Mouse (Mus musculus): ENCODE measurements around the gene Tollip. TPM values are rescaled to one million over a fixed set of nuclear protein-coding genes. Genes with fewer than 3 reads are reported as not detected.
"Not testable (repeated sequence)": the region's sequence is repeated elsewhere in the genome, so short reads cannot be mapped to it uniquely, and the experiment has no call there.

Gene Tollip
- total and polyA plus RNA-seq, 2 experiments from 2014 or later: 30.8 to 60.0 TPM

DNA sequence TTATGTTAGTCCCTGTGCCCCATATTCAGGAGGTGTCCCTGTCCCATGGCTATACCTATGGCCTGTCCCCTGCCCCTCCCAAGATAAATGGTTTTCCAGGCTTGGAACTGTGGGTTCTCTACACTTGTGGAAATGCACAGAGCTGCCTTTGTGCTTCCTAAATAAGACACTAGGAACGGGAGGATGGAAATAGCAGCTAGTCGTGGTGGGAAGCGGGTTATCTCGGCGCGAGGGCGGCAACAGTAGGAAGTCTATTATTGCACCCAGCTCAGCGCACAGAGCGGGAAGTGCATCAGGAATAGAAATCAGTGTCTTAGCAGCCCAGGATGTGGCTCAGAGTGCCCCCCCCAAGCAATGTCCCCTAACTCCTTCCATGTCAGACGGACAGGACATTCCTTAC lies 10.3 kb upstream of the Tollip start:
- no peak for DNase-seq (ENCODE audit: low spot score)
- no peaks in the 10 kb centered on the region for H3K27me3 ChIP-seq (ENCODE audit: control insufficient read depth, insufficient read depth, low read length)
- 24% methylated on average over 10 of the region's 10 CpGs for WGBS

DNA sequence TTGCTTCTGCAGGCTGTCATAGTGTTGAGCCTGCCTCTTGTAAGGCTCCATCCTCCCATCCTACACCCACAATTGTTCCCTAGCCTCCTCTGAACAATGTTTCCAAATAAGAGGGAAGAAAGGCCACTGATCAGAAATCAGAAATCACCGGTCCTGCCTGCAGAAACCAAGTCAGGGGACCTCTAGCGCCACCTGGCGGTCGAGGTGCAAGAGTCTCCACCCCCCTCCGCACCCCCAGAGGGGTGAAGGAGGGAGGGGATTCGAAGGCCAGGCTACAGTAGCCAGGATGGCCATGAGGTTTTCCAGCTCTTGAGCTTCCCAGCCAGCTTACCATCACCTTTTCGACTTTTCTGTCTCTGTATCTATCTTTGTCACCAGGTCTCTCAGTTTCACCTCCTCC lies 6.6 kb upstream of the Tollip start:
- WGBS: 7% methylated on average over 7 of the region's 7 CpGs
- no peaks in the 10 kb centered on the region for H3K27me3 ChIP-seq (ENCODE audit: control insufficient read depth, insufficient read depth, low read length)
- no peak overlapping the region for H3K4me3 ChIP-seq (ENCODE audit: low read depth, low read length)
- DNase-seq (ENCODE audit: low spot score) (peak; percentile 25), ATAC-seq (ENCODE audit: insufficient read depth, low read depth) (no peak)
- no peak overlapping the region for H3K27ac ChIP-seq (ENCODE audit: low read depth)
- no peaks in the 10 kb centered on the region for H3K36me3 ChIP-seq (replicated peaks; ENCODE audit: control insufficient read depth, insufficient read depth, low read length)
- H3K9me3 ChIP-seq (replicated peaks; ENCODE audit: control insufficient read depth, low read length): no peaks in the 10 kb centered on the region
- H3K9ac ChIP-seq (replicated peaks; ENCODE audit: low read depth, low read length): no peak overlapping the region
- H3K4me2 ChIP-seq (ENCODE audit: low read depth, low read length): no peak overlapping the region
- TF ChIP-seq EP300 (IDR thresholded peaks at IDR 0.05; ENCODE audit: low read depth) (no peak), CTCF (IDR thresholded peaks at IDR 0.05; ENCODE audit: low read depth) (peak; percentile 77)
- H3K4me1 ChIP-seq (ENCODE audit: control insufficient read depth, insufficient read depth): no peaks in the 10 kb centered on the region

More for the DNA sequence above, 10.3 kb upstream of the Tollip start:
- H3K9ac ChIP-seq (replicated peaks; ENCODE audit: low read depth, low read length): no peak overlapping the region
- H3K4me2 ChIP-seq (ENCODE audit: low read depth, low read length): no peak overlapping the region
- TF ChIP-seq EP300 (IDR thresholded peaks at IDR 0.05; ENCODE audit: low read depth): no peak
- TF ChIP-seq CTCF (IDR thresholded peaks at IDR 0.05; ENCODE audit: low read depth): no peak
- no peaks in the 10 kb centered on the region for H3K36me3 ChIP-seq (replicated peaks; ENCODE audit: control insufficient read depth, insufficient read depth, low read length)
- H3K9me3 ChIP-seq (replicated peaks; ENCODE audit: control insufficient read depth, low read length): no peaks in the 10 kb centered on the region
- no peaks in the 10 kb centered on the region for H3K4me1 ChIP-seq (ENCODE audit: control insufficient read depth, insufficient read depth)
- no peak overlapping the region for H3K27ac ChIP-seq (ENCODE audit: low read depth)
- H3K4me3 ChIP-seq (ENCODE audit: low read depth, low read length): no peak overlapping the region
- ATAC-seq (ENCODE audit: insufficient read depth, low read depth): no peak; the same call in 1 of the 2 replicates

DNA sequence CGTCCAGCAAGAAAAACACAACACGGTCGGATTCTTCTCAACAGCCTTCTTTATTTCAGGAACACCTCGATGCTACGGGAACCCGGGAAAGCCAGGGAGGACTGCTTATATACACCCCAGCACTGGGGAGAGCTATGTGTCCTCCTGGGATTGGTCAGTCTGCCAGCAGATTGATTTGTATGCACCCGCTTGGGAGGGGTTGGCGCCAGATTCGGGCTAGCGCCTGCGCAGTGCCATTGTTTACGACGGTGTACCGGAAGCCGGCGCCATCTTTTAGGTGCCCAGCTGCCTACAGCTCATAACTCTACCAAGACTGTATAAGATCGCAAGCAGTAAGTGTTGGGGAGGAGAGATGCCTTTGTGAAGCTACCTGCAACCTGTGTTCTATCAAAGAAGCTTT lies 5.8 kb upstream of the Tollip start:
- H3K9ac ChIP-seq (replicated peaks; ENCODE audit: low read depth, low read length); H3K4me2 ChIP-seq (ENCODE audit: low read depth, low read length); H3K9me3 ChIP-seq (replicated peaks; ENCODE audit: control insufficient read depth, low read length); ATAC-seq (ENCODE audit: insufficient read depth, low read depth); H3K36me3 ChIP-seq (replicated peaks; ENCODE audit: control insufficient read depth, insufficient read depth, low read length); H3K27me3 ChIP-seq (ENCODE audit: control insufficient read depth, insufficient read depth, low read length); H3K27ac ChIP-seq (ENCODE audit: low read depth); H3K4me3 ChIP-seq (ENCODE audit: low read depth, low read length); H3K4me1 ChIP-seq (ENCODE audit: control insufficient read depth, insufficient read depth); DNase-seq (ENCODE audit: low spot score): not testable (repeated sequence)
- 91% methylated on average over 17 of the region's 17 CpGs for WGBS

DNA sequence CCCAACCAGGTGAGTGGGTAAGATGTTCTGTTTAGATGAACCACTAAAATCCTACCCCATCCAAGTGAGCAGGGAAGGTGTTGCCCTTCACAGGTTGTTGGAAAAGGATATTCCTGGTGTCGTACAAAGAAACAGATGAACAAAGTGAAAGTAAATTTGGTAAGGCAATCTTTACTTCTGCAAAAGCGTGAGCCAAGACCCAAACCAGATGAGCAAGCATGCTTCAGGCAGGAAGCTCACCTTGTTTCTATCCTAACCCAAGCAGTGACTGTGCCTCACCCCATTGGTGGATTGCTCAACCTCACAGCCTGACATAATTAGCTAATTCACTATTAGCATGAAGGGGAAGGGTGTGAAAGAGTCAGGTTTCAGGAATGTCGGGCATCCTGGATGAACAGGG lies 7.0 kb downstream of the Tollip start:
- Histone ChIP-seq H3K36me3 (replicated peaks; ENCODE audit: control insufficient read depth, insufficient read depth, low read length) (no peaks in the 10 kb centered on the region), H3K4me1 (ENCODE audit: control insufficient read depth, insufficient read depth) (no peaks in the 10 kb centered on the region), H3K4me3 (ENCODE audit: low read depth, low read length) (no peak overlapping the region), H3K27me3 (ENCODE audit: control insufficient read depth, insufficient read depth, low read length) (peaks cover 29% of the 10 kb centered on the region), H3K27ac (ENCODE audit: low read depth) (no peak overlapping the region), H3K9me3 (replicated peaks; ENCODE audit: control insufficient read depth, low read length) (no peaks in the 10 kb centered on the region), H3K4me2 (ENCODE audit: low read depth, low read length) (no peak overlapping the region), H3K9ac (replicated peaks; ENCODE audit: low read depth, low read length) (no peak overlapping the region)
- ATAC-seq (ENCODE audit: insufficient read depth, low read depth) (no peak), DNase-seq (ENCODE audit: low spot score) (no peak)
- TF ChIP-seq EP300 (IDR thresholded peaks at IDR 0.05; ENCODE audit: low read depth): no peak
- no peak for TF ChIP-seq CTCF (IDR thresholded peaks at IDR 0.05; ENCODE audit: low read depth)
- WGBS: 55% methylated on average over 3 of the region's 3 CpGs

DNA sequence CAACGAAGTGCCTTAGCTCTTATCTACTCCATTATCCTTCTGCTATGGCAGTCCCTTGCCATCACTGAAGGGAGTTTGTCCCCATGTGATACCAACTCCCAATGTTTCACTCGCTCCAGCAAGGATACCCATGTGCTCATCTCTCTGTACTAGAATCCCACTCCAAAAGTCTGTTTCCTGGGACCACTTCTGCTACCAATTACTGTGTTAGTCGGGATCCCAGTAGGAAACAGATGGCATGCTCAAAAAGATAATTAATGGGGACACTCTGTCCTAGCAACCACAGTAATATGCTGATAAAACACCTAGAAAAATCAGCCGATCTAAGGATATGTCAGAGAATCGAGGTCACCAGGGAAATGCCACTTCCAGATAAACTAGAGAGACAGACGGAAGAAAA lies 9.7 kb downstream of the Tollip start:
- Histone ChIP-seq H3K4me2 (ENCODE audit: low read depth, low read length) (no peak overlapping the region), H3K27me3 (ENCODE audit: control insufficient read depth, insufficient read depth, low read length) (peaks cover 28% of the 10 kb centered on the region; the same call in 1 of the 2 replicates), H3K4me3 (ENCODE audit: low read depth, low read length) (no peak overlapping the region), H3K9me3 (replicated peaks; ENCODE audit: control insufficient read depth, low read length) (no peaks in the 10 kb centered on the region), H3K36me3 (replicated peaks; ENCODE audit: control insufficient read depth, insufficient read depth, low read length) (no peaks in the 10 kb centered on the region), H3K9ac (replicated peaks; ENCODE audit: low read depth, low read length) (no peak overlapping the region), H3K4me1 (ENCODE audit: control insufficient read depth, insufficient read depth) (no peaks in the 10 kb centered on the region), H3K27ac (ENCODE audit: low read depth) (no peak overlapping the region)
- no peak for ATAC-seq (ENCODE audit: insufficient read depth, low read depth)
- TF ChIP-seq CTCF (IDR thresholded peaks at IDR 0.05; ENCODE audit: low read depth) (no peak), EP300 (IDR thresholded peaks at IDR 0.05; ENCODE audit: low read depth) (no peak)
- no peak for DNase-seq (ENCODE audit: low spot score)
- 65% methylated on average over 6 of the region's 6 CpGs for WGBS

DNA sequence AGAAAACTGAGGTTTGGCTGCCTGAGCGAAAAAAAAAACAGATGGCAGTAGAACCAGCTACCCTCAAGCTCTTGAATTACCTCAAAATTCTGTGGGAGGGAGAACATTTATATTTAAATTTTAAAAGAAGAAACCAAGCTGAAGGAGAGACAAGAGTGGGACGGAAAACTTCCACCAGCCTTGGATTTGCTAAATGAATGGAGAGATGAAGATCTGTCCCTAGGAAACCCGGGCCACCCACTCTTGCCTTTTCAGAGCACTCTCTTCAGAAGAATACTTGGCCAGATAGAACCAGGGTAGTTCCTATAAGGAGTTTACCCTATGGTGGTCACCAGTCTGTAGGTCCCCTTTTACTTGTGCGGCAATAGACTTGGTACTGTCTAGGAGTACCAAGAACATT lies 15.5 kb downstream of the Tollip start:
- Histone ChIP-seq H3K4me1 (ENCODE audit: control insufficient read depth, insufficient read depth) (peaks cover 24% of the 10 kb centered on the region), H3K36me3 (replicated peaks; ENCODE audit: control insufficient read depth, insufficient read depth, low read length) (no peaks in the 10 kb centered on the region), H3K9ac (replicated peaks; ENCODE audit: low read depth, low read length) (peak overlapping the region; percentile 46; the same call in 1 of the 2 replicates), H3K4me3 (ENCODE audit: low read depth, low read length) (peak overlapping the region; percentile 78), H3K27me3 (ENCODE audit: control insufficient read depth, insufficient read depth, low read length) (peaks cover 10% of the 10 kb centered on the region; the same call in 1 of the 2 replicates), H3K9me3 (replicated peaks; ENCODE audit: control insufficient read depth, low read length) (no peaks in the 10 kb centered on the region), H3K27ac (ENCODE audit: low read depth) (no peak overlapping the region), H3K4me2 (ENCODE audit: low read depth, low read length) (peak overlapping the region; percentile 66)
- TF ChIP-seq EP300 (IDR thresholded peaks at IDR 0.05; ENCODE audit: low read depth) (no peak), CTCF (IDR thresholded peaks at IDR 0.05; ENCODE audit: low read depth) (no peak)
- no peak for DNase-seq (ENCODE audit: low spot score)
- ATAC-seq (ENCODE audit: insufficient read depth, low read depth): no peak
- 70% methylated on average over 4 of the region's 4 CpGs for WGBS

Data from heart, postnatal 0 days (tissue).